Mouse (Mus musculus): ENCODE measurements at regions not wholly inside any gene's neighbourhood (a gene's known extent, or its start where the extent isn't known, plus 50 kb on each side); places are given as distances from the start of the nearest gene placed in this dataset.

DNA sequence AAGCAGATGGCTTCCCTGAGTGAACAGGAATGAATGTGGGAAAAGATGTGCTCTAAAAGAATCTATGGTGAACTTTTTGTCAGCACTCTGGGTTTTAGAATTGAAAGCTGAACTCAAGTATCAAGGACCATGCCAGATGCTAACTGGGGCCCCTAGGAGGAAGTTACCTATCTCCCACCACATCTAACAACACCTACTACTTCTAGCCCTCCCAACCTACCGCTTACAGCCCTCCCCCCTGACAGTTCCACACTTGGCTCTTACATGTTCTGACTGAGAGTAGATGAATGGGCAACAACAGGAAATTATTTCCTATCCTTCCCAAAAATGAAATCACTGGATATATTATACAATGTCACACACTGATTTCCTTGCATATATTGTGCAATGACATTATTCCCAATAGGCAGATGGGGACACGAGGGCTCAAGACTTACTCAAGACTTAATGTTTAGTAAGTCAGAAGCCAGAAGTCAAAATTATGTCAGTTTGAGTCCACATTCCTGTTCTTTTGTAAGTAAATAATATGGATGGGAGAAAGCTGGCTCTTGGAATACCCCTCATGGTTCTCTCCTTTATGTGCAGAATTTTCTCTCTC is 506.1 kb upstream of the A1bg start:
- H3K36me3 ChIP-seq (ENCODE audit: control insufficient read depth, insufficient read depth, low read length): no peaks in the 10 kb centered on the region
- H3K27me3 ChIP-seq (ENCODE audit: control insufficient read depth, insufficient read depth, low read depth, low read length): no peaks in the 10 kb centered on the region
- WGBS: 54% methylated on average over 2 of the region's 2 CpGs
- H3K9ac ChIP-seq (ENCODE audit: low read length): no peak overlapping the region
- ATAC-seq (ENCODE audit: low read depth): no peak
- no peak overlapping the region for H3K27ac ChIP-seq (ENCODE audit: low read length)
- no peak overlapping the region for H3K4me2 ChIP-seq (ENCODE audit: low read depth, low read length)
- H3K4me1 ChIP-seq (replicated peaks; ENCODE audit: control insufficient read depth, insufficient read depth, low read length): no peaks in the 10 kb centered on the region
- H3K9me3 ChIP-seq (ENCODE audit: control insufficient read depth, low read length): no peaks in the 10 kb centered on the region
- no peak overlapping the region for H3K4me3 ChIP-seq (ENCODE audit: low read length)

DNA sequence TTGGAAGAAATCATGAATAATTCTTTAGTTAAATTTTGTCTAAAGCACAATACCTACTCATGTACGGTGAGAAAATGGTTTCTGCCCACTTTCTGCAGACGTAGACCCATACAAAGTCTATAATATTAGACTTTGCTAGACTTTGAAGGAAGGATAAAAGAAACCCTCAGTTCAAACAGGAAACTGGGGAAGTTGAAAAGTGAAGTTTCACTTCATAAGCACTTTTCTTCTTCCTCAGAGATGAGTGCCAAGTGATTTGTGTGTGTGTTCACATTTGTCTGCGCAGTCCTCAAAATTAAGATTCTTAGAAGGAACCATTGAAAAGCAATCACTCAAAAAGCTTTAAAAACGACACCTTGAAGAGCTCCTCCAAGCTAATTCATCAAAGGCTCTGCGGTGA is 500.2 kb upstream of the A1bg start:
- Histone ChIP-seq H3K9ac (ENCODE audit: low read length) (no peak overlapping the region), H3K9me3 (ENCODE audit: control insufficient read depth, low read length) (no peaks in the 10 kb centered on the region), H3K27me3 (ENCODE audit: control insufficient read depth, insufficient read depth, low read depth, low read length) (no peaks in the 10 kb centered on the region), H3K4me3 (ENCODE audit: low read length) (no peak overlapping the region), H3K4me2 (ENCODE audit: low read depth, low read length) (no peak overlapping the region), H3K36me3 (ENCODE audit: control insufficient read depth, insufficient read depth, low read length) (no peaks in the 10 kb centered on the region), H3K4me1 (replicated peaks; ENCODE audit: control insufficient read depth, insufficient read depth, low read length) (no peaks in the 10 kb centered on the region), H3K27ac (ENCODE audit: low read length) (no peak overlapping the region)
- no peak for ATAC-seq (ENCODE audit: low read depth)
- WGBS: 33% methylated on average over 5 of the region's 5 CpGs

DNA sequence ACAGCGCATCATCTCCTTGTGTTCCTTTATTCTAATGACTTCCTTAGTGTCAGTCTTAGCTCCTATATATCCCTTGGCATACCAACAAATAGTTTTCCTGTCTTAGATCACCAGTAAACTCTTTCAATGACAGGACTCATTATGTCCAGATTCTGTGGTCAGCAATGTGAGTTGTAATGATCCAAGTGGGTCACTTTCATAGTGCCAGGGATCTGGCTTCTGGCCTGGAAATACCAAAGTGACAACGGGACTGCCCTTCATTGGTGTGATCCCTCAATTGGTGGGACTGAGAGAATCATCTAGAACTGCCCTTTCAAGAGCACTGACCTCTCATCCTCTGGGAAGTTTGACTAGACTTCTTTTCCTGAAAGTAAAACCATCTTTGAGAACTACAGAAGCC is 494.7 kb upstream of the A1bg start:
- Histone ChIP-seq H3K27me3 (ENCODE audit: control insufficient read depth, insufficient read depth, low read depth, low read length) (no peaks in the 10 kb centered on the region), H3K4me3 (ENCODE audit: low read length) (no peak overlapping the region), H3K9ac (ENCODE audit: low read length) (no peak overlapping the region), H3K4me1 (replicated peaks; ENCODE audit: control insufficient read depth, insufficient read depth, low read length) (no peaks in the 10 kb centered on the region), H3K36me3 (ENCODE audit: control insufficient read depth, insufficient read depth, low read length) (no peaks in the 10 kb centered on the region), H3K27ac (ENCODE audit: low read length) (no peak overlapping the region), H3K4me2 (ENCODE audit: low read depth, low read length) (no peak overlapping the region), H3K9me3 (ENCODE audit: control insufficient read depth, low read length) (no peaks in the 10 kb centered on the region)
- no peak for ATAC-seq (ENCODE audit: low read depth)
- WGBS: 70% methylated on average over 2 of the region's 2 CpGs

DNA sequence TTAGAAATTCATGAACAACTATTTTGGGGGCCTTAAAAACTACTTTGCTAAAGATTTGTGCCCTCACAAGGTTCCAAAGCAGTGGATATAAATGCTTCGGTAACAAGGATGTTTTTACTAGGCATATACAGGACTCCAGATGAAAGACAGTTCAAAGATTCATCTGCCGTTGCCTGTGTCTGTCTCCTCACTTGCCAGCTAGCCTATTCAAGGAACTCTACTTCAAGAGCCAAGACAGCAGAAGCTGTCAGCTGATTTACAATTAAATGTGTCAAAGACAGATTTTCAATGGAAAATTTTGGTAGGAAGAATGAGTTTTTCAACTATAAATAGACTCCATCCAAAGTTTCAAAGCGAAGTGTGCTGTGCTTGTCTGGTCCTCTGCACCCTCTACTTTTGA is 494.0 kb upstream of the A1bg start:
- Histone ChIP-seq H3K4me3 (ENCODE audit: low read length) (no peak overlapping the region), H3K4me2 (ENCODE audit: low read depth, low read length) (no peak overlapping the region), H3K9ac (ENCODE audit: low read length) (no peak overlapping the region), H3K9me3 (ENCODE audit: control insufficient read depth, low read length) (no peaks in the 10 kb centered on the region), H3K36me3 (ENCODE audit: control insufficient read depth, insufficient read depth, low read length) (no peaks in the 10 kb centered on the region), H3K4me1 (replicated peaks; ENCODE audit: control insufficient read depth, insufficient read depth, low read length) (no peaks in the 10 kb centered on the region), H3K27ac (ENCODE audit: low read length) (no peak overlapping the region), H3K27me3 (ENCODE audit: control insufficient read depth, insufficient read depth, low read depth, low read length) (no peaks in the 10 kb centered on the region)
- 46% methylated on average over 3 of the region's 3 CpGs for WGBS
- no peak for ATAC-seq (ENCODE audit: low read depth)

DNA sequence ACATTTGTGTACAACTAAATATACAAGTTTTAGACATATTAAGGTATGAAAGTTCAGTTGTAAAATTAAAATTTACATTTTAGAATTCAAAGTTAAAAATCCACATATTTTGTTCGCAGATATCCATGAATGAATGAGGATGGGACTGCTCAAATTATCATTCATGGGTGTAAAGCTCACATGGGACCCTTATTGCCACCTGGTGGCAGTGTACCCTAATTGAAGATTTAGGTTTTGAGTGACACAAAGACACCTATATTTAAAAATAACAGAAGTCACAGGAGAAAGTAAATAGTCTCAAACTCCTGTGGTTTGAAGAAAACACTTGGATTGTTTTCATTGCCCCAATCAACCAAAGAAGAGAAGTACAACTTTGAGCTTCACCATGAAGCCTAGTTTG is 492.8 kb upstream of the A1bg start:
- 64% methylated on average over 1 of the region's 1 CpGs for WGBS

DNA sequence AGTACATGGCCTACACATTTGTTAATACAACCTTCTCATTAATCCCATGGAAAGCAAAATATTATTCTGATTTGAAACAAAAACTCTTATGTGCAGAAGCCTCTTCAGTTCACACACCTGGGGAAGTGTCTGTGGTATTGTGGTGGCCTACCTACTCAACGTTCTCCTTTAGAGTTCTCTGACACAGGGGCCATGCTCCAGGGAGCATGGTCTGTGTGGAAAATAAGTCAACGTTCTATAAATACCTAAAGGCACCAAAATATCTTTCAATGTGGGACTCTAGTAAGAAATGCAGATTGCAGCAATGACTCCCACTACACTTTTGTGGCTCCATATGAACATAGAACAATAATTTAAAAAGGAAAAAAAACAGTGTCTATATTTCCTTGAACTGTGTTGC is 489.0 kb upstream of the A1bg start:
- Histone ChIP-seq H3K36me3 (ENCODE audit: control insufficient read depth, insufficient read depth, low read length) (no peaks in the 10 kb centered on the region), H3K27ac (ENCODE audit: low read length) (no peak overlapping the region), H3K9ac (ENCODE audit: low read length) (no peak overlapping the region), H3K9me3 (ENCODE audit: control insufficient read depth, low read length) (no peaks in the 10 kb centered on the region), H3K4me2 (ENCODE audit: low read depth, low read length) (no peak overlapping the region), H3K4me1 (replicated peaks; ENCODE audit: control insufficient read depth, insufficient read depth, low read length) (no peaks in the 10 kb centered on the region), H3K27me3 (ENCODE audit: control insufficient read depth, insufficient read depth, low read depth, low read length) (no peaks in the 10 kb centered on the region), H3K4me3 (ENCODE audit: low read length) (no peak overlapping the region)
- no peak for ATAC-seq (ENCODE audit: low read depth)
- WGBS: 70% methylated on average over 2 of the region's 2 CpGs

More for the DNA sequence above, 492.8 kb upstream of the A1bg start:
- H3K9ac ChIP-seq (ENCODE audit: low read length): no peak overlapping the region
- no peaks in the 10 kb centered on the region for H3K27me3 ChIP-seq (ENCODE audit: control insufficient read depth, insufficient read depth, low read depth, low read length)
- no peaks in the 10 kb centered on the region for H3K4me1 ChIP-seq (replicated peaks; ENCODE audit: control insufficient read depth, insufficient read depth, low read length)
- no peaks in the 10 kb centered on the region for H3K9me3 ChIP-seq (ENCODE audit: control insufficient read depth, low read length)
- ATAC-seq (ENCODE audit: low read depth): no peak
- no peaks in the 10 kb centered on the region for H3K36me3 ChIP-seq (ENCODE audit: control insufficient read depth, insufficient read depth, low read length)
- H3K27ac ChIP-seq (ENCODE audit: low read length): no peak overlapping the region
- H3K4me2 ChIP-seq (ENCODE audit: low read depth, low read length): no peak overlapping the region
- H3K4me3 ChIP-seq (ENCODE audit: low read length): no peak overlapping the region

DNA sequence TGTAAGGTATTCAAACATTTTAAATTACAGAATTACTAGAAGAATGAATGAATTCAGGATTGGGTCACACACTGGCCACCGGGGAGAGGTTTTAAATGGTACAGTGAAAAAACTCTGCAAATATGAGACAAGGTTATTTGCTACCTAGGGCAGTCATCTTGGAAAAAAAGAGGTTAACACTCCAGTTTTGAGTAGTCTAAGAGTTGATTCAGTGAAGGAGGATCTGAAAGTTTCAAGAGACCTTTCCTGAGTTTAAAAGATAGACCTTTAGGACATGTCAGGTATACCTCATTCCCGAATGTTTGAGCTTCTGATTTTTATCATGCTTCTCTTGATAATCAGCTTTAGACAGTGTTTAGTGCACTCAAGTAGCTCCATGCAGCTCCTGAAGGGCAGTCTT is 488.0 kb upstream of the A1bg start:
- H3K9me3 ChIP-seq (ENCODE audit: control insufficient read depth, low read length): no peaks in the 10 kb centered on the region
- H3K4me3 ChIP-seq (ENCODE audit: low read length): no peak overlapping the region
- ATAC-seq (ENCODE audit: low read depth): no peak
- no peaks in the 10 kb centered on the region for H3K36me3 ChIP-seq (ENCODE audit: control insufficient read depth, insufficient read depth, low read length)
- H3K4me1 ChIP-seq (replicated peaks; ENCODE audit: control insufficient read depth, insufficient read depth, low read length): no peaks in the 10 kb centered on the region
- no peak overlapping the region for H3K9ac ChIP-seq (ENCODE audit: low read length)
- no peak overlapping the region for H3K27ac ChIP-seq (ENCODE audit: low read length)
- no peak overlapping the region for H3K4me2 ChIP-seq (ENCODE audit: low read depth, low read length)
- 56% methylated on average over 2 of the region's 2 CpGs for WGBS
- no peaks in the 10 kb centered on the region for H3K27me3 ChIP-seq (ENCODE audit: control insufficient read depth, insufficient read depth, low read depth, low read length)

DNA sequence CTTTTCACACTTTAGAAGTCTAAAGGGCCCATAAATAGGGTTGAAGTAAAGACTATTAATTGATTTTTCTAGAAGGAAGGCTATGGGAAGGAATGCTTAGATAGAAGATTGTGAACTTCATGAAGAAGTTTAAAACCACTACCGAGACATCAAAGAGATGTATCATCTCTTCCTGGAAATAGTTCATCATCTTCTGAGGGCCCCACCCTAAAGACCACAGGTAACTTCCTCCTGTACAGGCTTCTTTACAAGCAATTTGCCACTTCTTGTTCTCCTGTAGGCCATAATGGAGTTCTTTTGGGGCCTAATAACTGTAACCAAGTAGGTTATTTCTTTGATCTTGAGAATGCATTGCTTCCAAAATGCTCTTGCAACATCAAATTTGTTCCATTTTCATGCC is 485.8 kb upstream of the A1bg start:
- WGBS: 92% methylated on average over 1 of the region's 1 CpGs
- Histone ChIP-seq H3K4me1 (replicated peaks; ENCODE audit: control insufficient read depth, insufficient read depth, low read length) (no peaks in the 10 kb centered on the region), H3K27me3 (ENCODE audit: control insufficient read depth, insufficient read depth, low read depth, low read length) (no peaks in the 10 kb centered on the region), H3K9ac (ENCODE audit: low read length) (no peak overlapping the region), H3K36me3 (ENCODE audit: control insufficient read depth, insufficient read depth, low read length) (no peaks in the 10 kb centered on the region), H3K9me3 (ENCODE audit: control insufficient read depth, low read length) (no peaks in the 10 kb centered on the region), H3K4me3 (ENCODE audit: low read length) (no peak overlapping the region), H3K4me2 (ENCODE audit: low read depth, low read length) (no peak overlapping the region), H3K27ac (ENCODE audit: low read length) (no peak overlapping the region)
- ATAC-seq (ENCODE audit: low read depth): no peak

DNA sequence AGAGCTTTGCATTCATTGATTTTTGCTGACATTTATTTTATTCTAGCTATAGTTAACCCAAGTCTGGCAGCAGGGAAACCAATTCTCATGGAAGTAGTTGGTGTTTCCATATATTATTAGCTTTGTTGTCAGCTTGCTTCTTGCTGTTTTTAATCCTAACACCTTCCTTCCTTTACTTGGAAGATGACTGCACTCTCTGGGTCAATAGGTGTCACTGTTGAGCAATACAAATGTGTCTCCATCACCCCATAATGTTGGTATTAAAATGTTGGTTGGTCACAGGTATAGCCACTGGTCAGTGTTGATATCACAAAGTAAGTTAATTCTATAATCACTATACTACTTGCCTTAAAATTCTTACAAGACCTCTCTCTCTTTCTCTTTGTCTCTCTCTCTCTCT is 477.9 kb upstream of the A1bg start:
- H3K4me1 ChIP-seq (replicated peaks; ENCODE audit: control insufficient read depth, insufficient read depth, low read length): 0 out of 2 replicates have a peak, but pooled peaks cover under 1% of the 10 kb centered on the region
- no peaks in the 10 kb centered on the region for H3K9me3 ChIP-seq (ENCODE audit: control insufficient read depth, low read length)
- H3K36me3 ChIP-seq (ENCODE audit: control insufficient read depth, insufficient read depth, low read length): no peaks in the 10 kb centered on the region
- no peak overlapping the region for H3K4me2 ChIP-seq (ENCODE audit: low read depth, low read length)
- no peak overlapping the region for H3K27ac ChIP-seq (ENCODE audit: low read length)
- no peak overlapping the region for H3K9ac ChIP-seq (ENCODE audit: low read length)
- no peaks in the 10 kb centered on the region for H3K27me3 ChIP-seq (ENCODE audit: control insufficient read depth, insufficient read depth, low read depth, low read length)
- no peak overlapping the region for H3K4me3 ChIP-seq (ENCODE audit: low read length)
- ATAC-seq (ENCODE audit: low read depth): no peak

DNA sequence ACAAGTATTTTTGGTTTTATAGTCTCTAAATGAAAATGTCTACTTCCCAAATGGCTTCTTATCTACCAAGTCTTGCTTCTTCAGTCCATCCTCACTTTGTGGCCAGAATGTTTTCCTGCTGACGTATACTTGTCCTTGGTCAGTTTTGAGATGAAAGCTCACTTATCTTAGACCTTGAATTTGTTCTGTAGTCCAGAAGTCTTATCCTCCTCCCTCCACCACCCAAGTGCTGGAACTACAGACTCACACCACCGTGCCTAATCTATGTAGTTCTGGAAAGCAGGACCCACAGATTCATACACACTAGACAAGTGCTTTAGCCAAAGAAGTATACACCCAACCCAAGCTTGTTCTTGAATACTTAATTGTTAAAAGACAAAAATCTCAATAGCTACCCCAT is 477.2 kb upstream of the A1bg start:
- H3K9ac ChIP-seq (ENCODE audit: low read length): no peak overlapping the region
- 76% methylated on average over 2 of the region's 2 CpGs for WGBS
- peaks cover 7% of the 10 kb centered on the region for H3K4me1 ChIP-seq (replicated peaks; ENCODE audit: control insufficient read depth, insufficient read depth, low read length)
- no peaks in the 10 kb centered on the region for H3K36me3 ChIP-seq (ENCODE audit: control insufficient read depth, insufficient read depth, low read length)
- no peak overlapping the region for H3K4me2 ChIP-seq (ENCODE audit: low read depth, low read length)
- H3K27ac ChIP-seq (ENCODE audit: low read length): no peak overlapping the region
- no peak for ATAC-seq (ENCODE audit: low read depth)
- no peaks in the 10 kb centered on the region for H3K9me3 ChIP-seq (ENCODE audit: control insufficient read depth, low read length)
- H3K4me3 ChIP-seq (ENCODE audit: low read length): no peak overlapping the region
- no peaks in the 10 kb centered on the region for H3K27me3 ChIP-seq (ENCODE audit: control insufficient read depth, insufficient read depth, low read depth, low read length)
